Mouse (Mus musculus) embryonic stem cell, embryonic (primary cell): ENCODE results near the gene Ptrh2.

Experiments
- CTCF ChIA-PET, 4 experiments: fragments of 300-600 bp in 2 of 4; fragments of 350-600 bp in 2 of 4; sonication (Branson Sonifier 250); formaldehyde crosslinking; loops; one replicate each; lab custom pipeline; 2022; ENCODE audit warnings: inconsistent platforms in 2 of 4; lab: Charles Lee
- POLR2A ChIA-PET, 4 experiments: fragments of 300-600 bp in 2 of 4; fragments of 350-600 bp in 2 of 4; sonication (Branson Sonifier 250); formaldehyde crosslinking; loops; one replicate each; lab custom pipeline; 2022; ENCODE audit warnings: antibody characterized with exemption in 4 of 4, inconsistent platforms in 1 of 4; lab: Charles Lee

The Ptrh2 gene

DNA sequence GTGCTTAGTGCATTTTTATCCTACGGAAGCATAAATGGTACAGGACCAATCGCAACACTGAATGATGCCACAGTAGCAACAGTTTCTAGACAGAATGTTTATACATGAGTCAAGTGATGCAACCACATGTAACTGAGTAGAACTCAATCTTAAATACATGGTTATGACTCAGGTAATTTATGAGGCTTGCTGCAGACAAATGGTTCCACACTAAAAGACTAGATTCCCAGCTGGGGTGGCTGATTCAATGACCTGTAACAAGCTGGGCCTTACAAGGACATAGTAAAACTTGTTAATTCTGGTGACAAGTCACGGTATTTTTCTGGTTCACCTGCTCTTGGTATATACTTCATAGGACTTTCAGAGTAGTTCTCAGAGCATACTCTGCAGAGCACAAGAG is 7.7 kb downstream of the Ptrh2 start:
- ChIA-PET CTCF (no interaction called here), POLR2A (interaction anchor here in 2 of 4 experiments (0.8 to 3.6 kb wide), 7 partner anchors 10 to 434 kb away, joined by 3 to 20 read pairs (median 3); partner anchors contain the start of gene Ints2 (in 1 of the 2))

DNA sequence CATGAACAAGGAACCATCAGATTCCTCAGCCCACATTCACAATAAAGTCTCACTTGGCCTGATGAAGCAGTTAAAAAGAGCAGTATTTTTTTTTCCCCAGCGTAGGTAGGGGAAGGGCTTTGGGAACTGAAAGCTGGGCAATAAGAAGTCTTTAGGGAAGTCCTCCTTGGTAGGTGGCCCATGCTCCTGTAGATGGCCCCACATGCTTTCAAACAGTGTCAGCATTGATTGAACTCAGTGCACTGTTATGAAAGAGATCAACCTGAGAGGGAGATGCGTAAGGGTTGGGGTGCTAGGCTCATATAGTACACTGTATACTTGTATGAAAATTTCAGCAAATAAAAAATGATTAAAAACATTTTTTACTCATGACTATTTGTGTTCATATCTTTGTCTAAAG is 8.2 kb downstream of the Ptrh2 start:
- CTCF ChIA-PET, result no interaction called here
- POLR2A ChIA-PET, result interaction anchor here in 2 of 4 experiments (0.8 to 3.6 kb wide), 6 partner anchors 9 to 435 kb away, joined by 3 to 20 read pairs (median 4); partner anchors contain the start of gene Ints2 (in 1 of the 2)

DNA sequence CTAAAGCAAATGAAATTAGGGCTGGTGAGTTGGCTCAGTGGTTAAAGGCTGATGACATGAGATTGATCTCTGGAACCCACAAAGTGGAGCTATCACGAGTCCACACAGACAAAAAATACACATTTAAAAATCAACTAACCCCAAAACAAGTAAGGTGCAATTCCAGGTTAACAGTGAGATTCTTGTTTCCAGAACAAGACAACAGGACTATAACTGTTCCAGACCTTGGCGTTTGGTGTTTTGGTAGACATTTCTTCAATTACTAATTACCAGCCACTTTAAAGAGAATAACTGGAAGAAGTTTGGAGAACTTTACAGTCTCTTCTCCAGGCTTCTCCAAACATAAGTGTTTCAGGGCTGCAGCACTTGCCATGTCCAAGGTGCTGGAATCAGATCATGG is 8.8 kb downstream of the Ptrh2 start:
- CTCF ChIA-PET, result interaction anchor here in 1 of 4 experiments (1.1 kb wide), 1 partner anchor 189 kb away, joined by 3 read pairs; no protein-coding TSS in a partner anchor

DNA sequence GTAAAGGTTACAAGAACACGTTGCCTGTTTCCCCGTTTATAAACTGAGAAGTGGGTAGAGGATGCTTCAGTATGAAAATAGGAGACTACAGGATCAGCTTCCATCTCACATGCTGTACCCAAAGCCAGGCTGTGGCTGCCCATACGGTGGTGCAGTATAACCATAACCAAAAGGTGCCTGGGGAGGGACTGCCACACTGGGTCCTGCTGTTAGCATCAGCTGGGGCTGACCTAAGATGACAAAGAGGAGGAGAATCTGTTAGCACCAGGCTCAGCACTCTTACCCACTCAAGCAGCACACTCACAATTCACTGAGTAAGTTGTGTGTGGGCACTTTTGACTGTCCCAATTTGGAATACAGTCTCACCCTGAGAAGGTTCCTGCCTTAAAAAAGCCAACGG is 11.7 kb downstream of the Ptrh2 start:
- ChIA-PET CTCF (no interaction called here), POLR2A (interaction anchor here in 2 of 4 experiments (2.7 to 7.7 kb wide), 2 partner anchors 9 to 10 kb away, joined by 7 to 64 read pairs; partner anchors contain the start of genes Ptrh2 (in 1 of the 2) and Vmp1 (in 1 of the 2))

More for the DNA sequence above, 8.8 kb downstream of the Ptrh2 start:
- POLR2A ChIA-PET, result interaction anchor here in 2 of 4 experiments (1.1 to 3.6 kb wide), 7 partner anchors 8 to 435 kb away, joined by 3 to 20 read pairs (median 3); partner anchors contain the start of genes Ints2 (in 1 of the 2), Ptrh2 (in 1 of the 2), Rps6kb1 (in 1 of the 2) and Vmp1 (in 1 of the 2)

DNA sequence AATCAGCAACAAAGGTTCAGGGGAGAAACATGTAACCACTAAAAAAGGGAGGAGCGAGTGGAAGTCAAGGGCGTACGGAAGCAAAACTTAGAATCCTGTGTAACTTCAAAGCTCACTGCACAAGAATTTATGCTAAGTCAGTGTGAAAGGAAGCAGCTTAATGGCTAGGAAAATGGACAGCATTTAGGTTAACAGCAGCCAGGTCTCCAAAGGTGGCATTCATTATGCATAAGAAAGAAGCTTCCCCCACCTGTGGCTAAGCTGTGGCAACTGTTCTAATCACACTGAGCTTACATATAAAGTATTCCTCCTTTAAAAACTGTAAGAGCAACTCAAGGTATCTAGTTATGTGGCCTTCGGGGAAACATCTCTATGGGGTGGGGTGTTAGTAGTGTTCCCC is 17.4 kb downstream of the Ptrh2 start:
- ChIA-PET CTCF (interaction anchor here in 1 of 4 experiments (0.8 kb wide), 1 partner anchor 36 kb away, joined by 3 read pairs; no protein-coding TSS in a partner anchor), POLR2A (interaction anchor here in 2 of 4 experiments (0.6 to 7.7 kb wide), 15 partner anchors 8 to 420 kb away, joined by 3 to 64 read pairs (median 4); partner anchors contain the start of genes Ptrh2 (in 2 of the 2), Vmp1 (in 2 of the 2) and Cltc (in 1 of the 2))

DNA sequence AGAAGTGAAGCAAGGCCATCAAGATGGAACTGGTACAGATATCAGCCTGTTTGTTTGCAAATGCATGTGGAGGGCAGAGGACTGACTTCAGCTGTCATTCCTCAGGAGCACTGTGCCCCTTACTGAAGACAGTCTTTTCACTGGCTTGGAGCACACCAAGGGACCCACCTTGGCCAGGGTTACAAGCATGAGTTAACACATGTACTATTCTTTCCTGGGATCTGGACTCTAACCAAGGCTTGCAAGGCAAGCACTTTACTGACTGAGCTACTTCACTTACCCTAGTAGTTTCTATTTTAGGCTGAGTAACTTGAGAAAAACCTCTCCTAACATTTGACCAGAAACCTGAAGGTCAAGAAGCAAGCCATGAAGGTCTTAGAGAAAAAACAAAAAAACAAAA is 30.8 kb downstream of the Ptrh2 start:
- CTCF ChIA-PET, result interaction anchor here in 1 of 4 experiments (0.5 kb wide), 1 partner anchor 690 kb away, joined by 3 read pairs; no protein-coding TSS in a partner anchor

DNA sequence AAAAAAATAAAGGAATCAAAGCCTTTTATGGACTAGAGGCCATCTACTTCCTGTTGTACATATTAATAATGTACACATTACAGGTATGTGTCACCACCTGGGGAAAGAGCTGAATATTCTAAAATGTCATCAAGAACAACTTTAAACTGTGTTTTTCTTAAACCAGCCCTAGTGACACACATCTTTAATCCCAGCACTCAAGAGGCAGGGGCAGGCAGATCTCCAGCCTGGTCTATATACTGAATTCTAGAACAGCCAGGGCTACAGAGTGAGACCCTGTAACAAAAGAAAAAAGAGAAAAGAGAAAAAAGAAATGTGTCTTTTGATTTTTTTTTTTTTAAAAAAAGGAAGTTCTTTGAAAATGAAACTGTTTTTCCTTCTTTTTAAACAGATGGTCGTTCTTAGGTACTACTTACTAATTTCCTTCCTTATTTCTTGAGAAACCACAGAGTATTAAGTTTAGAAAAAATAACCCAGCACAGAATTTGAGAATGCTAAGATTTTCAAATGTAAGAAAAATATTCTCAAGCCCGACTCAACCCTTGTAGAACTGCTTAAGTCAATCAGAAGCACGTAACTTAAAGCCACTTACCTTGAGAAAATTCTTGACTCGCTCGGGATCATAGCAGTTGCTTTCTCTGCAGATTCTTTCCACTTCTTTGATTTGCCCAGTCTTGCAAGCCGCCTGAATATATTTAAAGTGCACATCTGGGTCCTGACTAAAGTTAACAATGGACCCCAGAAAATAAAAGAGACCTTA is 33.7 kb downstream of the Ptrh2 start:
- CTCF ChIA-PET, result no interaction called here
- POLR2A ChIA-PET, result interaction anchor here in 1 of 4 experiments (2.1 kb wide), 1 partner anchor 40 kb away, joined by 6 read pairs; the partner anchor contains the start of gene Cltc

More for the DNA sequence above, 30.8 kb downstream of the Ptrh2 start:
- POLR2A ChIA-PET, result interaction anchor here in 1 of 4 experiments (1.0 to 1.5 kb wide), 4 partner anchors 12 to 60 kb away, joined by 3 to 4 read pairs (median 4); no protein-coding TSS in a partner anchor

DNA sequence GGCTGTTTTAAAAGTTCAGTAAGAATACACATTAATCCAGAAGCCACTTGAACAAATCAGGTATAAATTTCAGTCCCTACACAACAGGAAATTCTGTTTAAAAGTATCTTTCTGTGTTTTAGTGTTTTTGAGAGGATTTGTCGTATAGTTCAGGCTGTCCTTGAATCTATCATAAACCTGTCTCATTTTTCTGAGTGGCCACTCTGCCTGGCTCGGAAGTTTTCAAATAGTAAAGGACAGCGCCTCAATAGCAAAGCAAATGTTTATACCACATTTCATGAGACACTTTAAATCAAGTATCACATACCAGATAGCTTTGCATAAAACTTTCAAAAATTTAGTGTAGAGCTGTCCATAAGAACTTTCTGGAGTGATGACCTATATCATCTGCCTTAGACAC is 34.6 kb downstream of the Ptrh2 start:
- CTCF ChIA-PET, result interaction anchor here in 1 of 4 experiments (0.5 kb wide), 1 partner anchor 73 kb away, joined by 3 read pairs; no protein-coding TSS in a partner anchor
- POLR2A ChIA-PET, result interaction anchor here in 1 of 4 experiments (0.7 to 1.1 kb wide), 5 partner anchors 11 to 117 kb away, joined by 3 to 4 read pairs (median 3); no protein-coding TSS in a partner anchor

DNA sequence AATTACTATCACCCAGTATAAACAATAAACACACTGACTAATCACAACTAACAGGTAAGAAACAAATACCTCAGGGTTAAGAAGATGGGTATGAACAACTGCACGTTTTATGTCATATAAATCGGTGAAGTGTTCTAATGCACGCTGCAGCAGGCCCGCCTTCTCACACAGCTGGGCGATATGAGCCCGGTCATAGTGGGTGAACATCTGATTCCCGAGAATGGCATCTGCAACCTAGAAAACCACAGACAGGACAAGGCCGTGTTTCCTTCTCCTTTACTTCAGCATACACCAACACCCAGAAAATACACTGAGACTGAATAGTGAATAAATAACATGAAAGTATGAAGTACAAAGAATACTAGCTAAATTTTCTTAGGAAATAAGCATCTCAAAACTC is 35.6 kb downstream of the Ptrh2 start:
- ChIA-PET CTCF (no interaction called here), POLR2A (interaction anchor here in 1 of 4 experiments (0.9 to 1.1 kb wide), 4 partner anchors 10 to 116 kb away, joined by 3 to 4 read pairs (median 3); no protein-coding TSS in a partner anchor)

DNA sequence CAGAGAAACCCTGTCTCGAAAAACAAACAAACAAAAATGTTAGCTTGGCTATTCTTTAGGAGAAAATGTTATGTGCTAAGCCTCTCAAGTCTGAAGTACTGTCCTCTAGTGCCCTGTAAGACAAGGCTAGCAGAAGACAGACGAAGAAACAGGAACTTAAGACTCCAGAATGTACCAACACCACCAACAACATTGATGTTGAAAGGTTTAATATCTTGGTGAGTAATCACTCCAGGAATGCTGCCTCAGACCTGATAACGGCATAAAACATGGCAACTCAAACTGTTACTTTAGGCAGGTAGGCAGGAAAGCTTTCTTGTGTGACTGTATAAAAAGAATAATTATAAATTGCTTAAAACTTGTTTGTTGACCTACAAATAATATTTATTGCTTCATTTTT is 40.2 kb downstream of the Ptrh2 start:
- ChIA-PET POLR2A (interaction anchor here in 2 of 4 experiments (0.6 to 1.4 kb wide), 2 partner anchors 8 to 180 kb away, joined by 3 to 5 read pairs; partner anchors contain the start of gene Rps6kb1 (in 1 of the 2)), CTCF (no interaction called here)

DNA sequence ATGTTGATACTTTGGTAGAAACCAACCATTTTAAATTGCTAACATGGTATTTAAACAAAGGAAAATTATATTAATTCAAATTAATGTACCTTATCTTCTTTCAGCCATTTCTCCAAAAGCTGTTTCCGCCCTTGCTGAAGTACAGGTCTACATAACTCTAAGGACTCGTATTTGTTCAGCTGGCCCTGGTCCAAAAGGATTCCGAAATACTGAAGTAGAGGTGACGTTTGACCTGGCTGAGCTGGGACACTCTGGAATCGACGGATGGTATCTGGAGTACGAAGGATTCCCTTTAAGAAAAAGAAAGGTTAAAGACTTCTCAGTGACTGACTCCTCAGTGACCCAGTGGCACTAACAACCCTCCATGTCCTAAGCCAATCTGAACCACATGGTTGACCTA is 41.2 kb downstream of the Ptrh2 start:
- ChIA-PET CTCF (no interaction called here), POLR2A (no interaction called here)

DNA sequence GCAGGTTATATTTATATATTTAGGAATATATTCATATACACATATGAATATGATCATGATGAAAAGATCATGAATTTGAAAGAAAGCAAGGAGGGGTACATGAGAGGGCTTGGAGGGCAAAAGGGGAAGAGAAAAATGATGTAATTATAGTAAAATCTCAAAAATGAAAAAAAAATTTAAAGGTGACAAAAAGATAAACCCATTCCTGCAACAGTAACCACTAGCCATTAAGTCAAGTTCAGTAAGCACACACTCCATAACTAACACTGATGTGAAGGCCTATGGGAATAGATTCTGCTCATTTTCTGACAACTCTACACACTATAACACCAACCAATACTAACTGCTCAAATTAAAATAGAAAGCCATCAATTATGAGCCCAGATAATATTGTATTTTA is 41.8 kb downstream of the Ptrh2 start:
- POLR2A ChIA-PET, result no interaction called here
- CTCF ChIA-PET, result no interaction called here

DNA sequence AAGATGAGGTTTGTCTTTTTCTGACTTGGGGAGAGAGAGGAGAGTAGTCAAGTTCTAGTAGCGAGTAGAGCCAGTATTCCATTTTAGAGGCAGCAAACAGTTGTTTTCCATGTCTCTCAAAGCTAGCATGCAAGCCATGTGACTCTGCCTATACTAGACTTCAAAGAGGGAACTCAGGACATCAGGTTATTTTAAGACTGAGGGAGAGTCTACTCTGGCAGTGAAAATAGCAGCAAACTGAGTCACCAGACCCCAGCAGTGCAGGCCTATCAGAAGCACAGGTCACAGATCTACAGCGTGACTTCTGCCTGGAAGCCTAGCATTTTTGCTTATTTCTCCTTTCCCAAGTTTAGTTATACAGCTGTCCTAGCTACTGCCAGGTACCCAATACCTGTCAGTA is 47.7 kb downstream of the Ptrh2 start:
- CTCF ChIA-PET, result interaction anchor here in 2 of 4 experiments (0.6 kb wide), 2 partner anchors 125 to 1894 kb away, joined by 3 to 4 read pairs; no protein-coding TSS in a partner anchor
- POLR2A ChIA-PET, result interaction anchor here in 2 of 4 experiments (0.6 to 2.8 kb wide), 10 partner anchors 8 to 60 kb away, joined by 3 to 11 read pairs (median 4); partner anchors contain the start of genes Ptrh2 (in 1 of the 2) and Vmp1 (in 1 of the 2)

DNA sequence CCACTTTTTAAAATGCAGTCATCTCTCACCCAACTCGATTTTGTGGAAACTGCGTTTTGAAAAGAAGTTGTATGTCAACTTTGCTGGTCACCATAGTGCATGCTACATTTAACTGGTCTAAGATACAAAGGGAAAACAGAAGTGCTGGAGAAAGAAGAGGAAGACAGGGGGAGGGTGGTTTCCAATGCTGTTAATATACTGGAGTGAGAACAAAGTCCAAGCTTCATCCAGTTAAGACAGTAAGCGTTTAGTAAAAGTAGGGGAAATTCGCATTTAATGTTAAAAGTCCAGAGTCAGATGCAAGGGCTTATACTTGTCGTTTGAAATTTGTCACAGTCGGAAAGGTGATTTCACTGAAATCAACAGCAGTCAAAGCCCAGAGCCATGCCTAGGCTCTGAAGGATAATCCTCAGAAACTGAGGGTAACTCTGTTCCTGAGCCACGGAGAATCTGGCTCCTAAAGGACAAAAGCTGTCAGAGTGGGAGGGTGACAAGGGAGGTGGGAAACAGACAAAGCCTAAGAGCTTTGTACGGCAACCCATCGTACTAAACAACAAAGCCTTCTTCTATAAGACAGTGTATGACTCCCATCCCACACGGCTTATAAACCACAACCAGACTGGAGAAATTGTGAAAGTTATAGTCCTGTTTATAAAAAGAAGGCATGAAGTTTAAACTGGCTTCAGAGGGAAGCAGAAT is 50.6 kb downstream of the Ptrh2 start:
- ChIA-PET POLR2A (interaction anchor here in 3 of 4 experiments (0.5 to 1.4 kb wide), 8 partner anchors 12 to 613 kb away, joined by 3 to 7 read pairs (median 3); partner anchors contain the start of genes Cltc (in 1 of the 3), Ptrh2 (in 1 of the 3) and Vmp1 (in 1 of the 3)), CTCF (interaction anchor here in 2 of 4 experiments (0.6 to 0.8 kb wide), 2 partner anchors 102 to 261 kb away, joined by 3 to 10 read pairs; no protein-coding TSS in a partner anchor)

DNA sequence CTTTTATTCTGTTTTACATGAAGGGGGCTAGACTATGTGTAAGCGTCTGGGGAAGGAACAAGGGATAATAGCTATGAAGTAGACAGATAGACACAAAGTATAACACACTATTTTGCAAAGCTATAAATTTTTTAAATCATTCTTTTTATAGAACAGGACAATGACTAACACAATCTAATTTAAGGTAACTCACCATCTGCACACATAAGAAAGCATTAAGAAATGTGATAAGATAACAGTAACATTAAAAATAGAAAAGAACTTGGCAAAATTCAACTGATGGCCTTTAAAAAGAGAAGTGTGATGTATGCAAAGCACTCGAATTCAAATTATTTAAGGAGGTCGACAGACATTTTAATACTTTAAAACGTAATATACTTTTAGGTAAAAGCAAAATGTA is 51.2 kb downstream of the Ptrh2 start:
- ChIA-PET CTCF (no interaction called here), POLR2A (interaction anchor here in 3 of 4 experiments (0.5 to 1.4 kb wide), 5 partner anchors 14 to 115 kb away, joined by 3 to 7 read pairs (median 3); partner anchors contain the start of genes Cltc (in 1 of the 3), Ptrh2 (in 1 of the 3) and Vmp1 (in 1 of the 3))

DNA sequence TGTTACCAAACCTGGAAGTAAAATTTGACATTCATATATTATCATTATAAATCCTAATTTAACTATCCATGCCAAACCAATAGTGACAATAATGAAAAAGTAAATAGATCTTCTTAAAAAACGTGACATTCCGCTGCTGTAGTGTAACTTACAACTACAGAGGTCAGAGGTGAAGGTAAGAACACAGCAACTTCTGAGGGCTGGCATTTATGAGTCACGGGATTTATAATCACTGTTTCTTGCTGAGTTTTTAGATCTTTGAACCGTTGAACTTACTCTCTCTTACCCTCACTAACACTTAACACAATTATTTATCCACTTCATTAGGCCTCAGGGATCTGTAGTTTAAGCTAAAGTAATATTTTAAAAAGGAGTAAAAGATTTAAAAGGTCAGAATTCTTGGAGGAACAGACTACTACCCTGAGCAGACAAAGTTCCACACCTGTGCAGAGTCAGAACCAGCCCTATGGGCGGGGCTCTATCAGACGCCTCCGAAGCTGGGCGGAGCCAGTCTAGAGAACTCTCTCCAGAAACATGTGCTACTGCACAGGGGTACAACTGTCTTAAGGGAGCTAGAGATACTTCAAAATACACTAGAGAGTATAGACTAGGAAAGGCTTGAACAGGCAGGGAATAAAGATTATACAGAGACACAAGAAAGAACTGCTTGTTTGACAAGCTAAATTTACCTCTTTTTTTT is 53.7 kb downstream of the Ptrh2 start:
- CTCF ChIA-PET, result interaction anchor here (0.5 to 1.2 kb wide), 12 partner anchors 21 to 246 kb away, joined by 3 to 6 read pairs (median 3); no protein-coding TSS in a partner anchor
- POLR2A ChIA-PET, result interaction anchor here (0.5 to 5.3 kb wide), 24 partner anchors 8 to 273 kb away, joined by 3 to 45 read pairs (median 4); partner anchors contain the start of genes Cltc (in 4 of the 4), Rps6kb1 (in 3 of the 4) and Tubd1 (in 3 of the 4)

DNA sequence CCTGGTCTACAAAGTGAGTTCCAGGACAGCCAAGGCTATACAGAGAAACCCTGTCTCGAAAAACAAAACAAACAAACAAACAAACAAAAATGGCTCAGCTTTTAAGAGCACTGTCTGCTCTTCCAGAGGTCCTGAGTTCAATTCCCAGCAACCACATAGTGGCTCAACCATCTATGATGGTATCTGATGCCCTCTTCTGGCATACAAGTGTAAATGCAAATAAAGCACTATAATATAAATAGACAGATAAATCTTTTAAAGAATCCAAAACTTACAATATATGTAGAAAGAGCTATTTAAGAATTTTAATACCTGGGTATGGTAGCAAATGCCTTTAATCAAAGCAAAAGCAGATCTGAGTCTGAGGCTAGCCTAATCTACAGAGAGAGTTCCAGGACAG is 54.5 kb downstream of the Ptrh2 start:
- CTCF ChIA-PET, result interaction anchor here in 3 of 4 experiments (0.5 to 1.2 kb wide), 5 partner anchors 20 to 245 kb away, joined by 3 to 6 read pairs (median 3); no protein-coding TSS in a partner anchor
- POLR2A ChIA-PET, result interaction anchor here (0.5 to 5.3 kb wide), 20 partner anchors 7 to 272 kb away, joined by 3 to 45 read pairs (median 4); partner anchors contain the start of genes Cltc (in 4 of the 4), Rps6kb1 (in 2 of the 4), Tubd1 (in 2 of the 4) and Ptrh2 (in 1 of the 4)
